Mouse (Mus musculus): Measurements from ENCODE around the gene Lrrc27. TPM values are rescaled to one million over a fixed set of nuclear protein-coding genes. Genes with fewer than 3 reads are reported as not detected.

Gene Lrrc27
- 5.1 and 6.0 TPM in 2 replicates for polyA plus RNA-seq (2016; fragmentation: Nextera tagmentation; extraction: Ambion mirVana)

- peak within 1 kb of the TSS; percentile 83 for H3K27ac ChIP-seq
- no peaks in the 10 kb centered on the region for H3K27me3 ChIP-seq
- peak within 1 kb of the TSS; percentile 52 for H3K9ac ChIP-seq
- H3K9me3 ChIP-seq: no peaks in the 10 kb centered on the region
- peak within 1 kb of the TSS; percentile 46 for H3K4me3 ChIP-seq (replicated peaks)
- WGBS: 2% methylated on average over 53 of the region's 53 CpGs
- H3K4me1 ChIP-seq: peaks cover 13% of the 10 kb centered on the region
- peak; percentile 97 for ATAC-seq (ENCODE audit: low FRiP score)
- H3K4me2 ChIP-seq: peak within 1 kb of the TSS; percentile 64
- H3K36me3 ChIP-seq (replicated peaks): no peaks in the 10 kb centered on the region
These were observed at the start of gene Lrrc27, which contains the start of gene Stk32c for GRCm38 (mm10) chr7:139212754-139213745. TSS of gene Lrrc27 (plus strand) at chr7:139212988. TSS of gene Stk32c (minus strand) at chr7:139213307.

GRCm38 (mm10) chr7:139164410-139164809 lies 48.4 kb upstream of the Lrrc27 start:
- Histone ChIP-seq H3K4me2 (no peak overlapping the region), H3K9ac (no peak overlapping the region), H3K36me3 (replicated peaks) (no peaks in the 10 kb centered on the region), H3K4me3 (replicated peaks) (no peak overlapping the region), H3K4me1 (no peaks in the 10 kb centered on the region), H3K27me3 (no peaks in the 10 kb centered on the region), H3K27ac (no peak overlapping the region), H3K9me3 (peaks cover 8% of the 10 kb centered on the region; the same call in 1 of the 2 replicates)
- no peak for ATAC-seq (ENCODE audit: low FRiP score)
- WGBS: 82% methylated on average over 5 of the region's 5 CpGs

- WGBS: 66% methylated on average over 4 of the region's 4 CpGs
- H3K27me3 ChIP-seq: no peaks in the 10 kb centered on the region
- no peaks in the 10 kb centered on the region for H3K4me1 ChIP-seq
- no peak overlapping the region for H3K9ac ChIP-seq
- ATAC-seq (ENCODE audit: low FRiP score): no peak
- H3K9me3 ChIP-seq: peaks cover 8% of the 10 kb centered on the region; the same call in 1 of the 2 replicates
- H3K4me3 ChIP-seq (replicated peaks): no peak overlapping the region
- no peak overlapping the region for H3K27ac ChIP-seq
- no peak overlapping the region for H3K4me2 ChIP-seq
- H3K36me3 ChIP-seq (replicated peaks): no peaks in the 10 kb centered on the region
These were observed 43.6 kb upstream of the Lrrc27 start for GRCm38 (mm10) chr7:139169143-139169542.

- Histone ChIP-seq H3K27ac (no peak overlapping the region), H3K4me2 (no peak overlapping the region), H3K4me1 (no peaks in the 10 kb centered on the region), H3K4me3 (replicated peaks) (no peak overlapping the region), H3K36me3 (replicated peaks) (no peaks in the 10 kb centered on the region), H3K9ac (no peak overlapping the region), H3K9me3 (no peaks in the 10 kb centered on the region), H3K27me3 (no peaks in the 10 kb centered on the region; the same call in 1 of the 2 replicates)
- ATAC-seq (ENCODE audit: low FRiP score): no peak
- WGBS: 87% methylated on average over 5 of the region's 5 CpGs
These were observed 33.5 kb upstream of the Lrrc27 start for GRCm38 (mm10) chr7:139179299-139179698.

GRCm38 (mm10) chr7:139180058-139180457 lies 32.7 kb upstream of the Lrrc27 start:
- H3K27ac ChIP-seq: no peak overlapping the region
- H3K36me3 ChIP-seq (replicated peaks): no peaks in the 10 kb centered on the region
- H3K4me2 ChIP-seq: no peak overlapping the region
- no peak overlapping the region for H3K9ac ChIP-seq
- H3K4me1 ChIP-seq: no peaks in the 10 kb centered on the region
- H3K9me3 ChIP-seq: no peaks in the 10 kb centered on the region
- no peak for ATAC-seq (ENCODE audit: low FRiP score)
- 94% methylated on average over 3 of the region's 3 CpGs for WGBS
- peaks cover 6% of the 10 kb centered on the region; the same call in 1 of the 2 replicates for H3K27me3 ChIP-seq
- H3K4me3 ChIP-seq (replicated peaks): no peak overlapping the region

GRCm38 (mm10) chr7:139184396-139184795 lies 28.4 kb upstream of the Lrrc27 start:
- H3K4me1 ChIP-seq: peaks cover 8% of the 10 kb centered on the region
- H3K9ac ChIP-seq: no peak overlapping the region
- 84% methylated on average over 4 of the region's 4 CpGs for WGBS
- no peaks in the 10 kb centered on the region for H3K9me3 ChIP-seq
- no peak for ATAC-seq (ENCODE audit: low FRiP score)
- no peak overlapping the region for H3K4me3 ChIP-seq (replicated peaks)
- H3K27me3 ChIP-seq: peaks cover 39% of the 10 kb centered on the region
- H3K36me3 ChIP-seq (replicated peaks): no peaks in the 10 kb centered on the region
- H3K4me2 ChIP-seq: no peak overlapping the region
- no peak overlapping the region for H3K27ac ChIP-seq

- Histone ChIP-seq H3K27ac (no peak overlapping the region), H3K36me3 (replicated peaks) (no peaks in the 10 kb centered on the region), H3K4me2 (no peak overlapping the region), H3K9ac (no peak overlapping the region), H3K9me3 (no peaks in the 10 kb centered on the region), H3K4me1 (peaks cover 8% of the 10 kb centered on the region), H3K4me3 (replicated peaks) (no peak overlapping the region), H3K27me3 (peaks cover 41% of the 10 kb centered on the region)
- ATAC-seq (ENCODE audit: low FRiP score): no peak
- WGBS: 91% methylated on average over 7 of the region's 7 CpGs
These were observed 27.9 kb upstream of the Lrrc27 start for GRCm38 (mm10) chr7:139184846-139185245.

- no peak for ATAC-seq (ENCODE audit: low FRiP score)
- Histone ChIP-seq H3K27me3 (peaks cover 51% of the 10 kb centered on the region), H3K27ac (no peak overlapping the region), H3K9ac (no peak overlapping the region), H3K4me3 (replicated peaks) (no peak overlapping the region), H3K4me2 (no peak overlapping the region), H3K9me3 (no peaks in the 10 kb centered on the region), H3K4me1 (peaks cover 8% of the 10 kb centered on the region), H3K36me3 (replicated peaks) (no peaks in the 10 kb centered on the region)
- 53% methylated on average over 5 of the region's 5 CpGs for WGBS
These were observed 26.8 kb upstream of the Lrrc27 start for GRCm38 (mm10) chr7:139185971-139186370.

GRCm38 (mm10) chr7:139186436-139186835 lies 26.4 kb upstream of the Lrrc27 start:
- Histone ChIP-seq H3K4me3 (replicated peaks) (no peak overlapping the region), H3K9me3 (no peaks in the 10 kb centered on the region), H3K4me1 (peaks cover 8% of the 10 kb centered on the region), H3K27me3 (peaks cover 53% of the 10 kb centered on the region), H3K9ac (no peak overlapping the region), H3K4me2 (no peak overlapping the region), H3K36me3 (replicated peaks) (no peaks in the 10 kb centered on the region), H3K27ac (no peak overlapping the region)
- WGBS: 79% methylated on average over 8 of the region's 8 CpGs
- no peak for ATAC-seq (ENCODE audit: low FRiP score)

- no peak for ATAC-seq (ENCODE audit: low FRiP score)
- Histone ChIP-seq H3K27ac (no peak overlapping the region), H3K4me3 (replicated peaks) (peak overlapping the region; percentile 72), H3K27me3 (peaks cover 58% of the 10 kb centered on the region), H3K4me2 (peak overlapping the region; percentile 93), H3K4me1 (peaks cover 8% of the 10 kb centered on the region), H3K9ac (0 out of 2 replicates have a peak overlapping the region, but pooled peaks have one; percentile 64), H3K9me3 (no peaks in the 10 kb centered on the region), H3K36me3 (replicated peaks) (no peaks in the 10 kb centered on the region)
- WGBS: 34% methylated on average over 7 of the region's 7 CpGs
These were observed 25.5 kb upstream of the Lrrc27 start for GRCm38 (mm10) chr7:139187277-139187676.

- 0 out of 2 replicates have a peak overlapping the region, but pooled peaks have one; percentile 32 for H3K27ac ChIP-seq
- no peaks in the 10 kb centered on the region for H3K9me3 ChIP-seq
- peak; percentile 96 for ATAC-seq (ENCODE audit: low FRiP score)
- H3K4me2 ChIP-seq: peak overlapping the region; percentile 93
- under 1% methylated on average over 94 of the region's 94 CpGs for WGBS
- H3K9ac ChIP-seq: peak overlapping the region; percentile 64
- peaks cover 58% of the 10 kb centered on the region for H3K27me3 ChIP-seq
- H3K36me3 ChIP-seq (replicated peaks): no peaks in the 10 kb centered on the region
- H3K4me3 ChIP-seq (replicated peaks): peak overlapping the region; percentile 72
- peaks cover 8% of the 10 kb centered on the region for H3K4me1 ChIP-seq
These were observed 24.8 kb upstream of the Lrrc27 start for GRCm38 (mm10) chr7:139187771-139188633.
